Mouse (Mus musculus) layer of hippocampus, adult 2 months (tissue): ENCODE measurements around the gene Pex5. TPM values are rescaled to one million over a fixed set of nuclear protein-coding genes. Genes with fewer than 3 reads are reported as not detected.
"Not testable (repeated sequence)": the region's sequence is repeated elsewhere in the genome, so short reads cannot be mapped to it uniquely, and the experiment has no call there.

Experiments
- DNase-seq, 2 experiments: peaks; one replicate each; pipeline ENCODE4 v3.0.0; 2022; ENCODE audit warnings: low spot score in 2 of 2
- H3K27ac ChIP-seq: fragments of 200-600 bp; 2 replicates; pipeline ENCODE4 v1.8.1; 2022
- H3K4me3 ChIP-seq: fragments of 200-600 bp; 2 replicates; pipeline ENCODE4 v1.8.1; 2022; ENCODE audit warnings: mild to moderate bottlenecking
- CTCF ChIP-seq: fragments of 200-600 bp; conservative IDR thresholded peaks from 2 replicates; pipeline ENCODE4 v1.8.1; 2022; ENCODE audit warnings: antibody characterized with exemption, mild to moderate bottlenecking, moderate library complexity
- total RNA-seq, 2 experiments: library from RNA; stranded (reverse); gene quantifications; 2 replicates each; pipeline ENCODE4 v1.2.3; 2021

The Pex5 gene
- total RNA-seq, 2 experiments from 2014 or later: 50.1 to 53.5 TPM

DNA sequence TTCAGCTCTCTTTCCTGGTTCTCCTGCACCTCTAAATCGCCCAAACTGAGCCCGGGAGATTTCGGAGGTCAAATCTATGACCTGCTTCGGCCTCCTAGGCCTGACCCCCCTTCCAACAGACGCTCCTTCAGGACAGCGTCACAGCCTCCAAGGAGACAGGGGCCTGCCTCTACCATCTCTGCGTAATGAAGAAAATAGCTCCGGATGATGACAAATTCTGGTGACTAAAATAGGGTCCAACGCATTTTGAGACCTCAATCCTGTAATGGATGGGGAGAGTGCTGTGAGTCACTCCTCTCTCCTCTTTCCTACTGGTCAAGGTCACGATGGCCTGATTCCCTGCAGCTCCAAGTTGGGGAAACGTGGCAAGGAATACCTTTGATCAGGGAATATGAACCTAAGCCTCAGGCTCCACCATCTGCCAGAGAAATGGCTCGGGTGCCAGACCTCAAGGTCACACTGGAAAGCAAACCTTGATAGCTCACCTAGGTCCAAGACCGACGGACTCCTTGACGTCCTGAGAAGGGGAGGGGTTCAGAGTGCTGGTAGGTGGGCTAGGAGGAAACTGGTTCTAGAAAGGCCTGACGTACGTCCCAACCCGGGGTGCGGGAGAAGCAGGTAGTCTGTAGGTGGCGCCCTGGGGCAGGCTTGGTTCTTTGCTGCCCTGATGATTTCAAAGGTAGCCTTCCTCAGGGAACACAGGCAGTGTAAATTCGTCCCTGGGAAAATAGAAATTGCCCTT lies 651 bp upstream of the Pex5 start:
- peak; percentile 87 to 91 for DNase-seq
- Histone ChIP-seq H3K4me3 (peak overlapping the region; percentile 83), H3K27ac (peak overlapping the region; percentile 96)
- peak; percentile 95 for TF ChIP-seq CTCF

- Histone ChIP-seq H3K27ac (peak overlapping the region; percentile 96), H3K4me3 (peak overlapping the region; percentile 83)
- DNase-seq: peak; percentile 24 to 26
- TF ChIP-seq CTCF: no peak
Observed at GRCm38 (mm10) chr6:124414150-124414926, 529 bp downstream of the Pex5 start.

DNA sequence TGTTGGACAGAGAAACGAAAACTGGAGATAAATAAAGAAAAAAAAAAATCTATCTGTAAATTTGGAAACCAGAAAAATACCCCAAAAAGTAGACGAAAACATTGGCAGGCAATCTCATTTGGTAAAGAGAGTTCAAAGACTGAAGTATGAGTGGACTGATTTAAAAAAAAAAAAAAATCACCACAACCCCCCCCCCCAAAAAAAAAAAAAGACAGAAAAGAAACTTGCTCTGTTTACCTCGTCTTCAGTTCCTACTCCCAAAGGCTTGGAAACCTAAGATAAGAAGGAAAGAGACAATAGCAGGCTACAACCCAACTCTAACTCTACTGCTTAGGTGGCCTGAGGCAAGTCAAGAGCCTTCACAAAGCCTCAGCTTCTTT lies 1.1 kb downstream of the Pex5 start:
- no peak for TF ChIP-seq CTCF
- peak overlapping the region; percentile 96; the same call in 1 of the 2 replicates for H3K27ac ChIP-seq

DNA sequence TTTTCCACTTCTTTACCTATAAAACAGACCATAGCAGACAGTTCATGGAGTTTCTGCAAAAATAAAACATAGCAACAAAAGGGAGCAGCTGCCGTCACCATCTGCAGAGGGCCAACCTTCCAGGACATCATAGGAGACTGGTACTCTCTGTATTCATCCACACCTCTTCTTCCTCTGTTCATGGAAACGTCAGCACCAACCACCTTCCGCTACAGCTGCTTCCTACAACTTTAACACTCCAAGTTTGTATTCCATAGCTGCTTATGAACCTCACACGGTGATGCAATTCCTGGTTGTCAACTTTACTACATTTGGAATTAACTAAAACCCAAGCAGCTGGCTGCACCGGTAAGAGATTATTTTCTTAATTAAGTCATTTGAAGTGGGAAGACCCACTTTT lies 6.5 kb downstream of the Pex5 start:
- H3K27ac ChIP-seq: no peak overlapping the region

More for the DNA sequence above, 1.1 kb downstream of the Pex5 start:
- no peak for DNase-seq
- peak overlapping the region; percentile 83 for H3K4me3 ChIP-seq

GRCm38 (mm10) chr6:124407180-124407579 lies 7.7 kb downstream of the Pex5 start:
- no peak for TF ChIP-seq CTCF
- Histone ChIP-seq H3K27ac (no peak overlapping the region), H3K4me3 (no peak overlapping the region)
- DNase-seq: no peak

More for the DNA sequence above, 6.5 kb downstream of the Pex5 start:
- TF ChIP-seq CTCF: no peak
- no peak for DNase-seq
- H3K4me3 ChIP-seq: no peak overlapping the region

DNA sequence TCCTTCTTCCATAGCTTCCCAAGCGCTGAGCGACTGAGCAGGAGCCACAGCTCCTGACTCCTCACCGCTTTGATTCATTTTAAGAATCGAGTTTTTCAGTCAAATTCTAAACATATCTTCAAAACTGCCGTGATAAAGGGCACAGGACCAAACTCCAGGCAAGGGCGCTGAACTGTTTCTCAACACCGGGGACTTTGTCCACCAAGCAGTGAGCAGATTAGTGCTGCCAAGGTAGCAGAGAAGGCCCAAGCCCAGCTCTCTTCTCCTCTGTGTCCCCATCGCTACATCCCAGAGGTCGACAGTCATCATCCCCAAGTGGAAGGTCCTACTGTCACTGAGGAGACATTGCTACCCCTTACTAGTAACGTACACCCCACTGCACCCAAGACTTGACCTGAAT lies 8.5 kb downstream of the Pex5 start:
- H3K4me3 ChIP-seq: no peak overlapping the region
- no peak for DNase-seq
- TF ChIP-seq CTCF: no peak
- no peak overlapping the region for H3K27ac ChIP-seq

- no peak for DNase-seq
- no peak for TF ChIP-seq CTCF
- no peak overlapping the region for H3K27ac ChIP-seq
Observed at GRCm38 (mm10) chr6:124399738-124400137, 15.1 kb downstream of the Pex5 start.

DNA sequence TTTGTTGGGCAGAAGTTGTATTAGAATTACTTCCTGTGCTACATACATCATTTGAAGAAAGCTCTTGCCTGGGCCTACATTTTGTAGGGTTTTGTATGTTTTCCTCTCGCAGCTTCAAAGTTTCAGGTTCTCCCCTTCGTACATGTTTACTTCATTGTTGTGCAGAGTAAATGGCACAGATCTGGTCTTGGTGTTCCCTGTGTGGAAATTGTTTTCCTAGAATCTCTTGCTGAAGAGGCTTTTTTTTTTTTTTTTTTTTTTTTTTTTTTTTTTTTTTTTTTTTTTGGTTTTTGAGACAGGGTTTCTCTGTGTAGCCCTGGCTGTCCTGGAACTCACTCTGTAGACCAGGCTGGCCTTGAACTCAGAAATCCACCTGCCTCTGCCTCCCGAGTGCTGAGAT lies 19.9 kb downstream of the Pex5 start:
- not testable (repeated sequence) for H3K27ac ChIP-seq, DNase-seq, H3K4me3 ChIP-seq

More at GRCm38 (mm10) chr6:124399738-124400137, 15.1 kb downstream of the Pex5 start:
- H3K4me3 ChIP-seq: no peak overlapping the region

- no peak overlapping the region for H3K4me3 ChIP-seq
- no peak for DNase-seq
- no peak for TF ChIP-seq CTCF
- no peak overlapping the region for H3K27ac ChIP-seq
Observed at GRCm38 (mm10) chr6:124380142-124380541, 34.7 kb downstream of the Pex5 start.

GRCm38 (mm10) chr6:124379331-124379730 lies 35.5 kb downstream of the Pex5 start:
- Histone ChIP-seq H3K4me3 (no peak overlapping the region), H3K27ac (no peak overlapping the region)
- DNase-seq: peak; percentile 37 to 66
- TF ChIP-seq CTCF: peak; percentile 91

DNA sequence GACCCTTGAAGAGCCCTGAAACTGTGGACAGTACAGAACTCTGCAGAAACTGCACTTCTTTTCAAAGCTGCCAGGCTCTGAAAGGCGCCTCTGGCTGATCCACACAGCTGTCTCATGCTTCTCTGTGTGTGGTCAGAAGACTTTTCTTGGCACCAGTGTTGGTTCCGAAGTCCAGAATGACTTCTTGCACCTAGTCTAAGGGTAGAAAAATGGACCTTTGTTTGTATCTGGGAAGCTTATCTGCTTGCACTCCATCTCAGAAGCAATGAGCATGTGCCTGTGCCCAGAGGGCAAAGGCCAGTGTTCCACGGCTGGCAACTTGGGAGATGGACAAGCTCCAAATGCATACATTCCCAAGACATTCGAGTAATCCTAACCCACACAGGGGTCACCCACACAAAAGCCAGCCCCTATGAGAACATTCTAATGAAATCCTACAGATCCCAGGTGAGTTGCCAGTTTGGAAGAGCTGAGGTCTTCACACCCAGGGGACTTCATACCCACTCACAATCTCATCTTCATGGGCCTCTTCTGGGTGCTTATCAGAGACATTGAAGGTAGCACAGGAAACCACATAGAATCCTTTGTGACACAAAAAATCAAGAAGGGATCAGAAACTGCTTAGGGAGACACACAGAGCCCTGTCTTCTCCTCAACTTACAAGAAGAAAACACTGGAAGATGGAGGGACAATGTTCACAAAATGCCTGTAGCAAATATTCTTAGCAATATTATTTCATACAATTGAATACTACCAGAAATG lies 37.2 kb downstream of the Pex5 start:
- Histone ChIP-seq H3K4me3 (no peak overlapping the region), H3K27ac (no peak overlapping the region)
- no peak for TF ChIP-seq CTCF
- no peak for DNase-seq

DNA sequence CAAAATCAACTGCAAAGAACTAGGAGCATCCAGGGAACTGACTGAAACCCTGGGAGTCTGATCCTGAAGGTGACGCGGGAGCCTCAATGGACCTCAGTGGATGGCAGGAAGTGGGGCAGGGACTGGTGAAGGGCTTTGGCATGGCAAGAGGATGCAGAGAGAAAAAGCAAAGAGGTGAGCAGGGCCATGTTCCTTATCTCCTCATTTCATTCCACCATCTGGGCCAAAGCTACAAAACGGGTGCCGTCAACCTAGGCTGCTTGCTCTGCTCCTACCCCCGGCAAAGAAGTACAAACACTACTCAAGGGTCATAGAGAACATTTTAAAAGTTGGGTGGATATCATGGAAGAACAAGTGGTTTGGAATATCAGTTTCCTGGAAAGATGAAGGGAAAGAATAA lies 38.6 kb downstream of the Pex5 start:
- Histone ChIP-seq H3K27ac (no peak overlapping the region), H3K4me3 (no peak overlapping the region)
- TF ChIP-seq CTCF: no peak
- no peak for DNase-seq

GRCm38 (mm10) chr6:124375435-124375884 lies 39.4 kb downstream of the Pex5 start:
- TF ChIP-seq CTCF: no peak
- DNase-seq: no peak
- Histone ChIP-seq H3K27ac (no peak overlapping the region), H3K4me3 (no peak overlapping the region)
